Mouse (Mus musculus): ENCODE data around the gene Nup107. TPM values are rescaled to one million over a fixed set of nuclear protein-coding genes. Genes with fewer than 3 reads are reported as not detected.

Gene Nup107
- polyA plus RNA-seq, 1 experiment from 2014 or later: 35.6 TPM

Other genes with a start within 250 kb of the Nup107 start
- 2.4 and 6.6 TPM in 2 replicates for gene Cpm, start 163.2 kb downstream of the Nup107 start, polyA plus RNA-seq (2015; fragmentation: Nextera tagmentation; extraction: Ambion mirVana)
- gene Mdm2, start 81.9 kb downstream of the Nup107 start, polyA plus RNA-seq (2015; fragmentation: Nextera tagmentation; extraction: Ambion mirVana): 39.0 and 46.7 TPM in 2 replicates
- gene Slc35e3, start 46.3 kb downstream of the Nup107 start, polyA plus RNA-seq (2015; fragmentation: Nextera tagmentation; extraction: Ambion mirVana): 7.1 and 8.9 TPM in 2 replicates
- gene Rap1b, start 53.3 kb upstream of the Nup107 start, polyA plus RNA-seq (2015; fragmentation: Nextera tagmentation; extraction: Ambion mirVana): 112 and 128 TPM in 2 replicates

All from heart, embryonic 15.5 days (tissue).